Mouse (Mus musculus) liver, postnatal 0 days (tissue): ENCODE data around the gene Arpc4.

Experiments
- CTCF ChIP-seq: sonication (generic); IDR thresholded peaks from 2 replicates; pipeline ENCODE4 v1.5.1; 2016; ENCODE audit warnings: antibody characterized with exemption, low read depth
- EP300 ChIP-seq: IDR thresholded peaks from 2 replicates; pipeline ENCODE4 v1.6.1; 2016; ENCODE audit warnings: antibody characterized with exemption, low read depth, mild to moderate bottlenecking

GRCm38 (mm10) chr6:113377172-113377495, 781 bp upstream of the Arpc4 start:
- TF ChIP-seq CTCF (no peak), EP300 (no peak)
